Mouse (Mus musculus) stomach, postnatal 0 days (tissue): ENCODE data around the gene Hnrnpu. TPM values are rescaled to one million over a fixed set of nuclear protein-coding genes. Genes with fewer than 3 reads are reported as not detected.
A peak's percentile ranks its signal among the peaks of the same experiment; 100 is the strongest.

Source experiments
- ATAC-seq: fragments of 200-750 bp; cut with Nextera tagmentation; 2 replicates; pipeline ENCODE4 v1.8.0; 2017; ENCODE audit not compliant: low FRiP score, low TSS enrichment
- DNase-seq: peaks from one replicate; pipeline ENCODE4 v3.0.0-alpha.2; 2016; ENCODE audit warnings: low spot score
- H3K27ac ChIP-seq: fragments of 300-500 bp; sonication (generic); replicated peaks from 2 replicates; pipeline ENCODE4 v1.5.1; 2014; ENCODE audit warnings: mild to moderate bottlenecking, control low read depth
- H3K27me3 ChIP-seq: fragments of 300-500 bp; sonication (generic); 2 replicates; pipeline ENCODE4 v1.6.1; 2014; ENCODE audit warnings: low read length; ENCODE audit not compliant: control insufficient read depth, insufficient read depth
- H3K36me3 ChIP-seq: fragments of 300-500 bp; sonication (generic); 2 replicates; pipeline ENCODE4 v1.6.1; 2014; ENCODE audit warnings: low read length, mixed read lengths; ENCODE audit not compliant: control insufficient read depth, insufficient read depth
- H3K4me1 ChIP-seq: fragments of 300-500 bp; sonication (generic); replicated peaks from 2 replicates; pipeline ENCODE4 v1.6.1; 2014; ENCODE audit warnings: antibody characterized with exemption; ENCODE audit not compliant: control insufficient read depth, insufficient read depth
- H3K4me2 ChIP-seq: fragments of 300-500 bp; sonication (generic); replicated peaks from 2 replicates; pipeline ENCODE4 v1.6.1; 2014; ENCODE audit warnings: low read depth, mild to moderate bottlenecking, control low read depth, moderate library complexity
- H3K4me3 ChIP-seq: fragments of 300-500 bp; sonication (generic); 2 replicates; pipeline ENCODE4 v1.5.1; 2014; ENCODE audit warnings: low read depth, low read length, control low read depth
- H3K9ac ChIP-seq: fragments of 300-500 bp; sonication (generic); 2 replicates; pipeline ENCODE4 v1.6.1; 2014; ENCODE audit warnings: mild to moderate bottlenecking, low read length, control low read depth, mixed read lengths
- H3K9me3 ChIP-seq: fragments of 300-500 bp; sonication (generic); 2 replicates; pipeline ENCODE4 v1.6.1; 2016; ENCODE audit warnings: low read length; ENCODE audit not compliant: control insufficient read depth
- CTCF ChIP-seq: IDR thresholded peaks from 2 replicates; pipeline ENCODE4 v1.5.1; 2016; ENCODE audit warnings: antibody characterized with exemption, low read depth, mild to moderate bottlenecking, moderate library complexity
- EP300 ChIP-seq: optimal IDR thresholded peaks from 2 replicates; pipeline ENCODE3; 2016; ENCODE audit warnings: antibody characterized with exemption
- WGBS: fragments of 180-500 bp; shearing (Covaris S2); extraction: QIAGEN DNeasy Blood & Tissue Kit; methylation state at CpG from one replicate; pipeline ENCODE4 v1.1.7; 2014; 5-methylcytosine and 5-hydroxymethylcytosine counted together
- polyA plus RNA-seq: library from polyadenylated mRNA; unstranded; fragments of >200 nt; fragmentation: Nextera tagmentation; extraction: Ambion mirVana; gene quantifications from 2 replicates; pipeline ENCODE4 v1.2.1, GENCODE M21; 2015

The Hnrnpu gene
- polyA plus RNA-seq, 1 experiment from 2014 or later = 129 TPM

DNA sequence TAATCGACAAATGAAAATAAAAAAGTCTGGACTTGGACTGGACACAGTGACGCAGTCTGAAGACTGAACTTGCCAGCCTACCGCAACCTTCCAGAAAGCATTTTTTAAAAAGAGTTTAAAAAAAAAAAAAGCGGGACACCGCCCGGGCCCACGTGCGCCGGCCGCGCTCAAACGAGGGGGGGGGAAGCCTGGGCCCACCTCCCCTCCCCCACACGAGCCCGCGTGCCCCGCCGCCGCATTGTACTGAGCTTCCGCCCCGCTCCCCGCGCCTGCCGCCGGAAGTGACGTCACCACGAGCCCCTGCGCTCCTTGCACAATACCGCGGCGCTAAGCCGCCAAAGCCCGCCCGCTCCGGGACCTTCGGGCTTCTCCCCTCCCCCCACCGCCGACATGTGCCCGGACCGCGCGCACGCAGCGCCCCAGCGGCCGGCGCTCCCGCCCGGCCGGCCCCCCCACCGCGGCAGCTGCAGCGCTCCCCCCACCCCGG lies 1.3 kb downstream of the Hnrnpu start:
- Histone ChIP-seq H3K27ac (peak overlapping the region; percentile 100), H3K36me3 (peaks cover 13% of the 10 kb centered on the region), H3K4me2 (peak overlapping the region; percentile 66), H3K9me3 (no peaks in the 10 kb centered on the region), H3K4me1 (no peaks in the 10 kb centered on the region; the same call in 1 of the 2 replicates), H3K27me3 (no peaks in the 10 kb centered on the region), H3K9ac (peak overlapping the region; percentile 100), H3K4me3 (peak overlapping the region; percentile 99)
- TF ChIP-seq EP300 (no peak), CTCF (no peak)
- DNase-seq (peak; percentile 96), ATAC-seq (peak; percentile 92)
- WGBS = under 1% methylated on average over 38 of the region's 53 CpGs

DNA sequence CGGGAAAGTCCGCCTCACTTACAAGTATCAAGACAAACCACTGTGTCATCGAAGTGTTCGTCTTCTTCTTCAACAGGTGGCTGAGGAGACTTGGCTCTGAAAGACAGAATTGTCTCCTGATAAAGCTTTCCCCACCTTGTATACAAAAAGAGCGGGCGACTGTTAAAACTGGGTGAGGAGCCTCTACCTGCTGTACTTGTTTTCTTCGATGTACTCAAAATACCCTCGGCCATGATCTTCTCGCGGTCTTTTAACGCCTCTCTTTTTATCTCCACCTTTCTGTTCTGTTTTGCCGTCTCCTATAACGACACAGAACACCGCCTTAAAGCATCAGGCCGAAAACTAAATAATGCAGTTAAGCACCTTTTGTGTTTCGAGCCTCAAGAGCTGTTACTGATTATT lies 1.7 kb downstream of the Hnrnpu start:
- ATAC-seq (no peak), DNase-seq (peak; percentile 37)
- Histone ChIP-seq H3K27ac (peak overlapping the region; percentile 100), H3K4me2 (peak overlapping the region; percentile 66), H3K4me1 (no peaks in the 10 kb centered on the region; the same call in 1 of the 2 replicates), H3K9me3 (no peaks in the 10 kb centered on the region), H3K27me3 (no peaks in the 10 kb centered on the region), H3K4me3 (peak overlapping the region; percentile 99), H3K9ac (peak overlapping the region; percentile 100), H3K36me3 (peaks cover 17% of the 10 kb centered on the region)
- no peak for TF ChIP-seq EP300
- no peak for TF ChIP-seq CTCF
- WGBS = under 1% methylated on average over 16 of the region's 16 CpGs

DNA sequence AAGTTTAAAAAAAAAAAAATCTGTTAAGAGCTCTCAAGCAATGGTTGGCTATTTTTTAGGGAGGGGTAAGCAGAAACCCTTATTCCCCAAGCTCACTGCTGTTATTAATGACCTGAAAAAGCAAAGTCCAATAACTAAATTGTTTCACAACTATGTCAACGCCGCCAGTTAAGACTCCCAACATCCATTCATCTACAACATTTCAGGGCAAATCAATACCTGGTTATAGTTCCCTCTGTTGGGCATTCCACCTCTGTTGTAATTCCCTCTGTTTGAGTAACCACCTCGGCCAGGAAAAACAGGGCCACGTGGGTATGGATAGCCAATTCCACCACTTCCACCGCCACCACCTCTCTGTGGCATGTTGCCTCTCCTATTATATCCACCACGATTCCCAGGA lies 7.7 kb downstream of the Hnrnpu start:
- Histone ChIP-seq H3K4me1 (no peaks in the 10 kb centered on the region), H3K36me3 (peaks cover 33% of the 10 kb centered on the region), H3K9ac (no peak overlapping the region), H3K4me3 (no peak overlapping the region), H3K9me3 (no peaks in the 10 kb centered on the region), H3K27ac (no peak overlapping the region), H3K4me2 (no peak overlapping the region), H3K27me3 (no peaks in the 10 kb centered on the region)
- TF ChIP-seq CTCF (no peak), EP300 (no peak)
- DNase-seq (peak; percentile 47), ATAC-seq (peak; percentile 78)
- 53% methylated on average over 6 of the region's 6 CpGs for WGBS

GRCm38 (mm10) chr1:178329017-178329416 lies 8.6 kb downstream of the Hnrnpu start:
- DNase-seq (no peak), ATAC-seq (no peak)
- Histone ChIP-seq H3K4me2 (no peak overlapping the region), H3K9me3 (no peaks in the 10 kb centered on the region), H3K27ac (no peak overlapping the region), H3K36me3 (peaks cover 33% of the 10 kb centered on the region), H3K4me3 (no peak overlapping the region), H3K4me1 (no peaks in the 10 kb centered on the region), H3K9ac (no peak overlapping the region), H3K27me3 (no peaks in the 10 kb centered on the region)
- no peak for TF ChIP-seq CTCF
- TF ChIP-seq EP300 = no peak
- WGBS = 61% methylated on average over 5 of the region's 5 CpGs

GRCm38 (mm10) chr1:178326950-178327349 lies 10.6 kb downstream of the Hnrnpu start:
- H3K27me3 ChIP-seq = no peaks in the 10 kb centered on the region
- no peak overlapping the region for H3K27ac ChIP-seq
- no peaks in the 10 kb centered on the region for H3K4me1 ChIP-seq
- H3K36me3 ChIP-seq = peaks cover 40% of the 10 kb centered on the region
- no peak overlapping the region for H3K4me2 ChIP-seq
- ATAC-seq = no peak
- no peak overlapping the region for H3K9ac ChIP-seq
- DNase-seq = no peak
- 70% methylated on average over 1 of the region's 1 CpGs for WGBS
- H3K4me3 ChIP-seq = no peak overlapping the region
- no peak for TF ChIP-seq CTCF
- no peaks in the 10 kb centered on the region for H3K9me3 ChIP-seq

GRCm38 (mm10) chr1:178326357-178326756 lies 11.2 kb downstream of the Hnrnpu start:
- no peak for DNase-seq
- no peak overlapping the region for H3K4me2 ChIP-seq
- H3K4me3 ChIP-seq = no peak overlapping the region
- H3K9me3 ChIP-seq = no peaks in the 10 kb centered on the region
- ATAC-seq = no peak
- H3K36me3 ChIP-seq = peaks cover 40% of the 10 kb centered on the region
- H3K4me1 ChIP-seq = no peaks in the 10 kb centered on the region
- no peaks in the 10 kb centered on the region for H3K27me3 ChIP-seq
- H3K27ac ChIP-seq = no peak overlapping the region
- no peak overlapping the region for H3K9ac ChIP-seq
- 70% methylated on average over 1 of the region's 1 CpGs for WGBS
- TF ChIP-seq EP300 (no peak), CTCF (no peak)
